Mouse (Mus musculus) embryonic facial prominence, embryonic 15.5 days (tissue): ENCODE measurements around the gene 2510039O18Rik. TPM values are rescaled to one million over a fixed set of nuclear protein-coding genes. Genes with fewer than 3 reads are reported as not detected.

Source experiments
- ATAC-seq: fragments of 200-750 bp; cut with Nextera tagmentation; 2 replicates; pipeline ENCODE4 v1.8.0; 2017; ENCODE audit warnings: low read depth, moderate TSS enrichment; ENCODE audit not compliant: insufficient number of reproducible peaks, low FRiP score, low TSS enrichment
- H3K27ac ChIP-seq: fragments of 300-500 bp; sonication (generic); replicated peaks from 2 replicates; pipeline ENCODE4 v1.5.1; 2015; ENCODE audit warnings: mild to moderate bottlenecking, inconsistent platforms
- H3K27me3 ChIP-seq: fragments of 300-500 bp; sonication (generic); 2 replicates; pipeline ENCODE4 v1.6.1; 2015; ENCODE audit warnings: inconsistent platforms
- H3K36me3 ChIP-seq: fragments of 300-500 bp; sonication (generic); 2 replicates; pipeline ENCODE4 v1.6.1; 2015; ENCODE audit warnings: mild to moderate bottlenecking, inconsistent platforms
- H3K4me1 ChIP-seq: fragments of 300-500 bp; sonication (generic); 2 replicates; pipeline ENCODE4 v1.6.1; 2015; ENCODE audit warnings: inconsistent platforms
- H3K4me2 ChIP-seq: fragments of 300-500 bp; sonication (generic); replicated peaks from 2 replicates; pipeline ENCODE4 v1.6.1; 2015; ENCODE audit warnings: mild to moderate bottlenecking, inconsistent platforms
- H3K4me3 ChIP-seq: fragments of 300-500 bp; sonication (generic); replicated peaks from 2 replicates; pipeline ENCODE4 v1.5.1; 2015; ENCODE audit warnings: mild to moderate bottlenecking, inconsistent platforms
- H3K9ac ChIP-seq: fragments of 300-500 bp; sonication (generic); 2 replicates; pipeline ENCODE4 v1.6.1; 2015; ENCODE audit warnings: inconsistent platforms
- H3K9me3 ChIP-seq: fragments of 300-500 bp; sonication (generic); replicated peaks from 2 replicates; pipeline ENCODE4 v1.6.1; 2016; ENCODE audit warnings: inconsistent platforms
- WGBS: fragments of 180-500 bp; shearing (Covaris S2); methylation state at CpG from one replicate; pipeline ENCODE4 v1.1.7; 2015; 5-methylcytosine and 5-hydroxymethylcytosine counted together
- polyA plus RNA-seq: library from polyadenylated mRNA; unstranded; fragments of >200 nt; fragmentation: Nextera tagmentation; extraction: Ambion mirVana; gene quantifications from 2 replicates; pipeline ENCODE4 v1.2.1, GENCODE M21; 2015

Gene 2510039O18Rik
- polyA plus RNA-seq, 1 experiment from 2014 or later, result 22.0 TPM

- H3K4me2 ChIP-seq, result no peak overlapping the region
- no peaks in the 10 kb centered on the region for H3K27me3 ChIP-seq
- no peaks in the 10 kb centered on the region for H3K9me3 ChIP-seq
- 73% methylated on average over 3 of the region's 3 CpGs for WGBS
- H3K36me3 ChIP-seq, result no peaks in the 10 kb centered on the region
- no peaks in the 10 kb centered on the region for H3K4me1 ChIP-seq
- no peak overlapping the region for H3K9ac ChIP-seq
- H3K4me3 ChIP-seq, result no peak overlapping the region
- no peak for ATAC-seq
- H3K27ac ChIP-seq, result no peak overlapping the region
These were observed 54.6 kb downstream of the 2510039O18Rik start for GRCm38 (mm10) chr4:147995311-147995710.

Other genes with a start within 250 kb of the 2510039O18Rik start
- not detected in 2 replicates for gene Zfp534, start 238.3 kb upstream of the 2510039O18Rik start, polyA plus RNA-seq
- gene Zfp984, start 131.1 kb upstream of the 2510039O18Rik start, polyA plus RNA-seq, result 5.8 and 5.9 TPM in 2 replicates
- gene Zfp933, start 92.5 kb upstream of the 2510039O18Rik start, polyA plus RNA-seq, result 4.6 and 5.3 TPM in 2 replicates
- 40.3 and 43.2 TPM in 2 replicates for gene Miip, start 72.1 kb upstream of the 2510039O18Rik start, polyA plus RNA-seq
- 9.1 and 10.9 TPM in 2 replicates for gene Fv1, start 71.9 kb upstream of the 2510039O18Rik start, polyA plus RNA-seq
- gene Mfn2, start 36.2 kb upstream of the 2510039O18Rik start, polyA plus RNA-seq, result 38.6 and 39.4 TPM in 2 replicates
- 92.0 and 93.3 TPM in 2 replicates for gene Plod1, start 4.1 kb upstream of the 2510039O18Rik start, polyA plus RNA-seq
- 0.37 and 0.44 TPM in 2 replicates for gene Nppb, start 44.9 kb downstream of the 2510039O18Rik start, polyA plus RNA-seq
- gene Nppa, start 59.8 kb downstream of the 2510039O18Rik start, polyA plus RNA-seq, result 0.42 and 0.43 TPM in 2 replicates
- gene Clcn6, start 97.9 kb downstream of the 2510039O18Rik start, polyA plus RNA-seq, result 6.3 and 7.6 TPM in 2 replicates
- 21.3 and 24.9 TPM in 2 replicates for gene Mthfr, start 98.2 kb downstream of the 2510039O18Rik start, polyA plus RNA-seq
- 14.2 and 15.6 TPM in 2 replicates for gene Agtrap, start 147.1 kb downstream of the 2510039O18Rik start, polyA plus RNA-seq
- gene Mad2l2, start 189.5 kb downstream of the 2510039O18Rik start, polyA plus RNA-seq, result 52.7 and 53.1 TPM in 2 replicates
- 0.63 and 0.79 TPM in 2 replicates for gene Draxin, start 189.8 kb downstream of the 2510039O18Rik start, polyA plus RNA-seq
- gene Fbxo6, start 211.2 kb downstream of the 2510039O18Rik start, polyA plus RNA-seq, result 20.5 and 22.8 TPM in 2 replicates
- 7.8 and 9.2 TPM in 2 replicates for gene Fbxo44, start 219.6 kb downstream of the 2510039O18Rik start, polyA plus RNA-seq
- gene Fbxo2, start 219.7 kb downstream of the 2510039O18Rik start, polyA plus RNA-seq, result 3.7 and 4.2 TPM in 2 replicates